Comparison of ENCODE assay signal across 19 mouse cellular contexts in genomic region chr5:129361527-129361926, GRCm38 (mm10).
"Had no signal": no experiment of that assay in that cellular context is flagged by ENCODE, and none has a peak within 500 bp of the region (broad histone marks: within the 10 kb centered on the region; RNA-seq: fewer than 3 reads in every experiment).

No protein-coding gene starts in this region.

- DNase-seq: kidney, postnatal 25 days; layer of hippocampus, adult 9-11 months; liver; liver, embryonic 13.5 days; liver, postnatal 0 days; lung, postnatal 14 days; retina, postnatal 1 day; right cerebral cortex, postnatal 4 days; thymus, adult 2 months; thymus, postnatal 4 days had no signal

- H3K27ac ChIP-seq: kidney, embryonic 15.5 days; limb, embryonic 12.5 days; liver, embryonic 13.5 days; lung, embryonic 15.5 days; macrophage; midbrain, embryonic 15.5 days; neural tube, embryonic 13.5 days; stomach, embryonic 15.5 days had no signal

- H3K4me1 ChIP-seq: kidney, embryonic 15.5 days; limb, embryonic 12.5 days; liver, embryonic 13.5 days; lung, embryonic 15.5 days; megakaryocyte, embryonic 14.5 days; neural tube, embryonic 13.5 days; stomach, embryonic 15.5 days had no signal

- H3K36me3 ChIP-seq: kidney, embryonic 15.5 days; limb, embryonic 12.5 days; liver, embryonic 13.5 days; lung, embryonic 15.5 days; midbrain, embryonic 15.5 days; neural tube, embryonic 13.5 days; stomach, embryonic 15.5 days had no signal

- ATAC-seq: liver, postnatal 0 days; midbrain, embryonic 15.5 days had no signal

- H3K4me3 ChIP-seq: kidney, embryonic 15.5 days; limb, embryonic 12.5 days; liver, embryonic 13.5 days; lung, embryonic 15.5 days; megakaryocyte, embryonic 14.5 days; midbrain, embryonic 15.5 days; neural tube, embryonic 13.5 days; stomach, embryonic 15.5 days had no signal

- H3K9ac ChIP-seq: kidney, embryonic 15.5 days; limb, embryonic 12.5 days; liver, embryonic 13.5 days; liver, postnatal 0 days; lung, embryonic 15.5 days; midbrain, embryonic 15.5 days; neural tube, embryonic 13.5 days; stomach, embryonic 15.5 days had no signal

- H3K27me3 ChIP-seq: limb, embryonic 12.5 days; liver, embryonic 13.5 days; lung, embryonic 15.5 days; megakaryocyte, embryonic 14.5 days; midbrain, embryonic 15.5 days; neural tube, embryonic 13.5 days; stomach, embryonic 15.5 days had no signal

- H3K4me2 ChIP-seq: kidney, embryonic 15.5 days; limb, embryonic 12.5 days; liver, embryonic 13.5 days; lung, embryonic 15.5 days; midbrain, embryonic 11.5 days; midbrain, embryonic 15.5 days; neural tube, embryonic 13.5 days; stomach, embryonic 15.5 days had no signal

- H3K9me3 ChIP-seq: kidney, embryonic 15.5 days; limb, embryonic 12.5 days; liver, embryonic 13.5 days; lung, embryonic 15.5 days; midbrain, embryonic 15.5 days; neural tube, embryonic 13.5 days; stomach, embryonic 15.5 days had no signal
